Mouse (Mus musculus): ENCODE measurements at regions not wholly inside any gene's neighbourhood (a gene's known extent, or its start where the extent isn't known, plus 50 kb on each side); places are given as distances from the start of the nearest gene placed in this dataset.
A peak's percentile ranks its signal among the peaks of the same experiment; 100 is the strongest.

DNA sequence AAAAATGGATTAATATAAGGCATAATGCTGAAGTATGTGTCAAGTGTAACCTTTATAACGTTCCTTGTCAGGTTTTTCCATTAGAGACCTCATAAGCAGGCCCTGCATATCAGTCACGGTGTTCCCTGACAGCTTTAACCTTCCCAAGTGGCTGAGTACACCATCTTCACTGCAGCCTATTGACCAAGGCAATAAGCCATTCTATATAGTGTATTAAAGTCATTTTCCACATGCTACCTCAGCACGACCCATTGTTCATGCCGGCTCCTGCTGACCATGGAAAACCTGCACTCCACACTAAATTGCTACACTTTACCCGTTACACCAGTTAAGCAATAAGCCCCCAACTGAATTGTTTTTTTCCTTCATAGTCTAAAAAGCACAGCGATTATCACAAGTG lies 883.0 kb upstream of the Arrdc3 start:
- no peak overlapping the region for H3K4me3 ChIP-seq (replicated peaks)
- H3K27ac ChIP-seq (replicated peaks) = no peak overlapping the region
- WGBS = 23% methylated on average over 6 of the region's 6 CpGs
- H3K4me1 ChIP-seq = no peaks in the 10 kb centered on the region
- no peaks in the 10 kb centered on the region for H3K36me3 ChIP-seq
- no peak overlapping the region for H3K4me2 ChIP-seq
- H3K9me3 ChIP-seq (replicated peaks) = no peaks in the 10 kb centered on the region
- H3K27me3 ChIP-seq (replicated peaks) = no peaks in the 10 kb centered on the region
- ATAC-seq (ENCODE audit: low FRiP score) = peak; percentile 85
- H3K9ac ChIP-seq (replicated peaks) = no peak overlapping the region

DNA sequence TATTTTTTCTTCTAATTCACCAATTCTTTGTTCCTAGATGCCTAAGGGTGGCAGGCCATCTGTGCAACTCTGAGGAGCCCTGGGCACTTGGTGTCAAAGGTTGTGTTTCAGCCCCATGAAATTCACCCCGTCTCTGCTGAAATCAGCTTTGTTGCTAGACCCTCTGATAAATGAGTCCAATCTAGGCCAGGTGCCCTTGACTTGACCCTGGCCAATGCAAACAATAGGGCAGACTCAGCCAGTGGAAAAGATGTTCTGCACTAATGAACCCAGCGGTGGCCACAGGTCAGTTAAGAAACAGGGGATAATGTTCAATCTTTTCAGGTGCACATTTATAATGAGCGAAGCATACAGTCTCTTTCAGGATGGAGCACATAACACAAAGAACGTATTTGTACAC lies 882.5 kb upstream of the Arrdc3 start:
- H3K27ac ChIP-seq (replicated peaks) = no peak overlapping the region
- WGBS = 10% methylated on average over 4 of the region's 4 CpGs
- no peaks in the 10 kb centered on the region for H3K27me3 ChIP-seq (replicated peaks)
- no peaks in the 10 kb centered on the region for H3K9me3 ChIP-seq (replicated peaks)
- no peak overlapping the region for H3K9ac ChIP-seq (replicated peaks)
- no peaks in the 10 kb centered on the region for H3K36me3 ChIP-seq
- no peak overlapping the region for H3K4me3 ChIP-seq (replicated peaks)
- H3K4me1 ChIP-seq = no peaks in the 10 kb centered on the region
- H3K4me2 ChIP-seq = no peak overlapping the region
- ATAC-seq (ENCODE audit: low FRiP score) = peak; percentile 83
